Mouse (Mus musculus): Measurements from ENCODE around the gene Nrp1.

GRCm38 (mm10) chr8:128487966-128488931 is 129.8 kb downstream of the Nrp1 start:
- TF ChIP-seq CTCF (conservative IDR thresholded peaks at IDR 0.05 in 1 of 2, IDR thresholded peaks at IDR 0.05 in 1 of 2; ENCODE audit: low read depth in 2 of 2, low read length in 2 of 2) (no peak), ZC3H11A (IDR thresholded peaks at IDR 0.05; ENCODE audit: low read depth, low read length) (no peak), HCFC1 (IDR thresholded peaks at IDR 0.05; ENCODE audit: low read depth, low read length) (no peak), UBTF (IDR thresholded peaks at IDR 0.05; ENCODE audit: low read depth, low read length) (no peak), MAX (IDR thresholded peaks at IDR 0.05; ENCODE audit: low read length) (no peak)

Data from CH12.LX (cell line).